Mouse (Mus musculus) kidney, postnatal 0 days (tissue): ENCODE data around the gene Gna11. TPM values are rescaled to one million over a fixed set of nuclear protein-coding genes. Genes with fewer than 3 reads are reported as not detected.

Experiments used
- ATAC-seq: fragments of 200-750 bp; cut with Nextera tagmentation; replicated peaks from 2 replicates; pipeline ENCODE4 v1.8.0; 2017; ENCODE audit warnings: low read depth, moderate number of reproducible peaks, moderate TSS enrichment, moderate library complexity; ENCODE audit not compliant: low FRiP score
- DNase-seq: peaks from one replicate; pipeline ENCODE4 v3.0.0-alpha.2; 2016; ENCODE audit warnings: low spot score
- H3K27ac ChIP-seq: fragments of 300-500 bp; sonication (generic); 2 replicates; pipeline ENCODE4 v1.5.1; 2014; ENCODE audit warnings: mild to moderate bottlenecking
- H3K27me3 ChIP-seq: fragments of 300-500 bp; sonication (generic); 2 replicates; pipeline ENCODE4 v1.6.1; 2014; ENCODE audit warnings: low read length, mixed read lengths; ENCODE audit not compliant: insufficient read depth
- H3K36me3 ChIP-seq: fragments of 300-500 bp; sonication (generic); 2 replicates; pipeline ENCODE4 v1.6.1; 2014; ENCODE audit warnings: low read length, mixed read lengths; ENCODE audit not compliant: insufficient read depth
- H3K4me1 ChIP-seq: fragments of 300-500 bp; sonication (generic); replicated peaks from 2 replicates; pipeline ENCODE4 v1.6.1; 2014; ENCODE audit warnings: antibody characterized with exemption, low read length, mixed read lengths; ENCODE audit not compliant: insufficient read depth
- H3K4me2 ChIP-seq: fragments of 300-500 bp; sonication (generic); 2 replicates; pipeline ENCODE4 v1.6.1; 2014; ENCODE audit warnings: mild to moderate bottlenecking, low read length, moderate library complexity, mixed read lengths
- H3K4me3 ChIP-seq: fragments of 300-500 bp; sonication (generic); replicated peaks from 2 replicates; pipeline ENCODE4 v1.5.1; 2014; ENCODE audit warnings: low read depth, low read length
- H3K9ac ChIP-seq: fragments of 300-500 bp; sonication (generic); 2 replicates; pipeline ENCODE4 v1.6.1; 2014; ENCODE audit warnings: low read depth, low read length
- H3K9me3 ChIP-seq: fragments of 300-500 bp; sonication (generic); replicated peaks from 2 replicates; pipeline ENCODE4 v1.6.1; 2016; ENCODE audit warnings: low read length, inconsistent platforms, mixed read lengths
- CTCF ChIP-seq: IDR thresholded peaks from 2 replicates; pipeline ENCODE4 v1.5.1; 2016; ENCODE audit warnings: antibody characterized with exemption, low read depth, mild to moderate bottlenecking, moderate library complexity
- WGBS: fragments of 180-500 bp; shearing (Covaris S2); extraction: QIAGEN DNeasy Blood & Tissue Kit; methylation state at CpG from one replicate; pipeline ENCODE4 v1.1.7; 2014; 5-methylcytosine and 5-hydroxymethylcytosine counted together
- polyA plus RNA-seq: library from polyadenylated mRNA; unstranded; fragments of >200 nt; fragmentation: Nextera tagmentation; extraction: Ambion mirVana; gene quantifications from 2 replicates; pipeline ENCODE4 v1.2.1, GENCODE M21; 2015

The Gna11 gene
- polyA plus RNA-seq, 1 experiment from 2014 or later, result 69.5 TPM

GRCm38 (mm10) chr10:81538321-81539048 is 6.5 kb downstream of the Gna11 start:
- Histone ChIP-seq H3K36me3 (no peaks in the 10 kb centered on the region), H3K4me1 (peaks cover 23% of the 10 kb centered on the region), H3K27me3 (no peaks in the 10 kb centered on the region), H3K4me3 (no peak overlapping the region), H3K27ac (no peak overlapping the region), H3K9me3 (no peaks in the 10 kb centered on the region), H3K4me2 (no peak overlapping the region), H3K9ac (no peak overlapping the region)
- ATAC-seq (no peak), DNase-seq (no peak)
- no peak for TF ChIP-seq CTCF
- 86% methylated on average over 3 of the region's 3 CpGs for WGBS

DNA sequence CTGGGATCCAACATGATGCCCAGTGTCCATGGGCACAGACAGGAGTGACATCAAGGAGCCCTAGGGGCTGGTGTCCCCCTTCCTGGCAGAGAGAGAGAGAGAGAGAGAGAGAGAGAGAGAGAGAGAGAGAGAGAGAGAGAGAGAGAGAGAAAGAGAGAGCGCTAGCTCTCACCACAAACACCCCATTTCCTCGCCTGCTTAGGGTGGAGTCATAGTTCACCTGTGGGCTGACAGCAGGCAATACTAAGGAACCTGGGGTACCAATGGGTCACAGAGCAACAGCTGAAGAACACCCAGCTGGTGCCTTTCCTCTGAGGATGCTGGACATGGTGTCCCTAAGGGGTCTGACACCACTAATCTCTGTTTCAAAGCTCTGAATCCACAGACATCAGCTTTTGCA is 7.6 kb downstream of the Gna11 start:
- no peaks in the 10 kb centered on the region for H3K9me3 ChIP-seq
- no peak overlapping the region for H3K9ac ChIP-seq
- 92% methylated on average over 2 of the region's 2 CpGs for WGBS
- H3K27me3 ChIP-seq, result no peaks in the 10 kb centered on the region
- H3K27ac ChIP-seq, result no peak overlapping the region
- H3K4me2 ChIP-seq, result no peak overlapping the region
- DNase-seq, result no peak
- peaks cover 8% of the 10 kb centered on the region; the same call in 1 of the 2 replicates for H3K36me3 ChIP-seq
- H3K4me3 ChIP-seq, result no peak overlapping the region
- no peak for TF ChIP-seq CTCF
- ATAC-seq, result no peak
- peaks cover 12% of the 10 kb centered on the region for H3K4me1 ChIP-seq

- DNase-seq (no peak), ATAC-seq (no peak)
- H3K27ac ChIP-seq, result no peak overlapping the region
- H3K9ac ChIP-seq, result no peak overlapping the region
- peak; percentile 57; the same call in 1 of the 2 replicates for TF ChIP-seq CTCF
- peaks cover 12% of the 10 kb centered on the region; the same call in 1 of the 2 replicates for H3K36me3 ChIP-seq
- H3K4me1 ChIP-seq, result peaks cover 5% of the 10 kb centered on the region
- H3K4me2 ChIP-seq, result no peak overlapping the region
- H3K27me3 ChIP-seq, result no peaks in the 10 kb centered on the region
- H3K4me3 ChIP-seq, result no peak overlapping the region
- WGBS, result 81% methylated on average over 6 of the region's 6 CpGs
- no peaks in the 10 kb centered on the region for H3K9me3 ChIP-seq
Observed at GRCm38 (mm10) chr10:81536734-81537133, 8.3 kb downstream of the Gna11 start.

DNA sequence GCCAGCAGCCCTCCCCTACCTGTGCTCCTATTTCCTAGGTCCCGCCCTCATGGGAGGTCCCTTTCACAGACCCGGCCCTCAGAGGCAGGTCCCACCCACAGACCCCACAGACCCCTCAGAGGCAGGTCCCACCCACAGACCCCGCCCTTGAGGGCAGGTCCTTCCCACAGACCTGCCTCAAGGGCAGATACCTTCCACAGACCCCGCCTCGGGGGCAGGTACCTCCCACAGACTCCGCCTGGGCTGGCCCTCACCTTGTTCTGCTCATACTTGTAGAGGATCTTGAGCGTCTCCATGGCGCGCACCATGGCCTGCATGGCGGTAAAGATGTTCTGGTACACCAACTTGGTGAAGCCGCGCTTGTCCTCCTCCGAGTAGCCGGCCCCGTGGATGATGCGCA is 10.2 kb downstream of the Gna11 start:
- peaks cover 23% of the 10 kb centered on the region; the same call in 1 of the 2 replicates for H3K36me3 ChIP-seq

GRCm38 (mm10) chr10:81526779-81527178 is 18.2 kb downstream of the Gna11 start:
- H3K9ac ChIP-seq, result no peak overlapping the region
- H3K36me3 ChIP-seq, result peaks cover 21% of the 10 kb centered on the region; the same call in 1 of the 2 replicates
- ATAC-seq (no peak; the same call in 1 of the 2 replicates), DNase-seq (peak; percentile 60)
- TF ChIP-seq CTCF, result peak; percentile 88
- no peak overlapping the region for H3K27ac ChIP-seq
- no peak overlapping the region for H3K4me2 ChIP-seq
- H3K9me3 ChIP-seq, result no peaks in the 10 kb centered on the region
- WGBS, result 11% methylated on average over 14 of the region's 14 CpGs
- H3K4me3 ChIP-seq, result no peak overlapping the region
- H3K4me1 ChIP-seq, result no peaks in the 10 kb centered on the region
- H3K27me3 ChIP-seq, result no peaks in the 10 kb centered on the region

More for the DNA sequence above, 10.2 kb downstream of the Gna11 start:
- WGBS, result 67% methylated on average over 16 of the region's 16 CpGs
- DNase-seq (no peak), ATAC-seq (no peak)
- TF ChIP-seq CTCF, result no peak
- no peak overlapping the region for H3K27ac ChIP-seq
- H3K27me3 ChIP-seq, result no peaks in the 10 kb centered on the region
- H3K9me3 ChIP-seq, result no peaks in the 10 kb centered on the region
- H3K9ac ChIP-seq, result no peak overlapping the region
- no peaks in the 10 kb centered on the region for H3K4me1 ChIP-seq
- no peak overlapping the region for H3K4me2 ChIP-seq
- H3K4me3 ChIP-seq, result no peak overlapping the region

DNA sequence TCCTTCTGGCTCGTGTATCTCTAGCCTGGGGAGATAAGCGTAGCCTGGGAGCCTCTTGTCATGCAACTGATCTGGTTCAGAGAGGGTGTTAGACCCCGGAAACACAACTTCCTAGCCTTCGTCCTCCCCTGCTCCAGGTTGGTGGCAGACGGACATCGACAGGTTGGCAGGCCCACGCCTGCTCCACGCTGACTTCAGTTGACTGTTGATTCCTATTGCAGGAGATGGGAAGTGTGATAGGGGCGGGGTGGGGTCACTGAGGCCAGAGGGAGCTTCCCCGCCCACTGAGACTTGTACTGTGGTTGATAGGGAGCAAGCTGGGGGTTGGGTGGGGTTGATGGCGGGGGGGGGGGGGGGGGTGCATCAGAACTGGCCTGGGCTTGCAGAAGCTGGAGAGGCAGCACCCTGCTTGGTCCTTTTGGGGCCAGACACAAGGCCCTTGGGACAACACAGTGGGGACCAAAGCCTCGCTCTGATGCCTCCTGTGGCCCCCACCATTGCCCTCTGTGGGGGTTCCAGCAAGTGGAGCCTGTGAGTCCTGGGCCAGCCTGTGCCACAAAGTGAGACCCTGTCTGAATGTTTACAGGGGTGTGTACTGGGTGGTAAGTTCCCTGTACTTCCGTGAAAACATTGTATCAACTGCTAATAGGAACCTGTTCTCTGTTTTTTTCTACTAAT is 19.8 kb downstream of the Gna11 start:
- H3K9me3 ChIP-seq, result no peaks in the 10 kb centered on the region
- no peak overlapping the region for H3K4me3 ChIP-seq
- no peak overlapping the region for H3K4me2 ChIP-seq
- ATAC-seq (no peak), DNase-seq (no peak)
- H3K4me1 ChIP-seq, result no peaks in the 10 kb centered on the region
- peaks cover 12% of the 10 kb centered on the region; the same call in 1 of the 2 replicates for H3K36me3 ChIP-seq
- no peak overlapping the region for H3K27ac ChIP-seq
- H3K9ac ChIP-seq, result no peak overlapping the region
- no peak for TF ChIP-seq CTCF
- WGBS, result 55% methylated on average over 12 of the region's 13 CpGs
- no peaks in the 10 kb centered on the region for H3K27me3 ChIP-seq
